Mouse (Mus musculus): Measurements from ENCODE around the gene Cacng7.

Gene Cacng7

DNA sequence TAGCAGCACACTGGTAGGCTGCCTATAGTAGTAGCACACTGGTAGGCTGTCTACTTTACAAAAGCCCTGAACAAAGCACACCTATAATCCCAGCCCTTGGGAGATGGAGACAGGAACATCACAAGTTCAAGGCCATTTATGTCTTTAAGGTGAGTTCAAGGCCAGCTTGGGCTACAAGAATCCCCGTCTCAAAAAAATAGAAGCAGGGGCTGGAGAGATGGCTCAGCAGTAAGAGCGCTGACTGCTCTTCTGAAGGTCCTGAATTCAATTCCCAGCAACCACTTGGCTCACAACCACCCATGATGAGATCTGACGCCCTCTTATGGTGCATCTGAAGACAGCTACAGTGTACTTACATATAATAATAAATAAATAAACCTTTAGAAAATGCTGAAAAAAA is 12.5 kb downstream of the Cacng7 start:
- no peak for DNase-seq (ENCODE audit: low spot score)

GRCm38 (mm10) chr7:3347366-3348287 is 14.9 kb downstream of the Cacng7 start:
- DNase-seq (ENCODE audit: low spot score): no peak

DNA sequence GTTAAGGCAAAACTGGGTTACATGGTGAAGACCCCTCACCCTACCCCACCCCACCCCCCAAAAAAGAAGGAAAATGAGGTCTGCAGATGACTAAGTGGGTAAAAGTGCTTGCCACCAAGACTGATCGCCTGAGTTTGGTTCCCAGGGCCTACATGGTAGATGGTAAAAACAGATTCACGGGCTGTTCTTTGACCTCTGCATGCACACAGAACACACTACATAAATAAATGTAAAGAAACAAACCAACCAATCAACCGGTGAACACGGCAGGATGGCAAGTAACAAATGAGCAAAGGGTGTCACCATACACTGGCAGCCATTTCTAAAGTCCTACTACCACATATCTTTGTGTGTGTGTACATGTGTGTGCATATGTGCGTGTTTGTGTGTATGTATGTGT is 15.6 kb downstream of the Cacng7 start:
- DNase-seq (ENCODE audit: low spot score): no peak

DNA sequence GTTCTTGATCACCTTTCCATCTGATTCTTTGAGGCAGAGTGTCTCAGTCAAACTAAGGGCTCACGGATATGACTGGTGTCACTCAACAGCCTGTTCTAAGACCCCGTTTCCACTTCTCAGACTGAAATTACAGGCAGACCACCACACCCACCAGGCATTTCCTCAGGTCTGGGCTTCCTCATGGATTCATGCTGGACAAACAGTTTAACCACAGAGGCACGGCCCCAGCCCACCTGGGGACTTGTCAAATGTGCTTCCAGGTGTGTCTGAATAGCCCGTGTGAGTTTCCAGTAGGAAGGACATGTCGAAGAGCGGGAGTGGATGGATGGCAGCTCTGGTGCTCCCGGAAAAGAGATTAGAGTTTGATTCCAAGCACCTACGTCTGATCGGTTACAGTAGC is 17.0 kb downstream of the Cacng7 start:
- DNase-seq (ENCODE audit: low spot score): no peak

GRCm38 (mm10) chr7:3351536-3351935 is 18.8 kb downstream of the Cacng7 start:
- no peak for DNase-seq (ENCODE audit: low spot score)

GRCm38 (mm10) chr7:3354850-3355249 is 22.1 kb downstream of the Cacng7 start:
- no peak for DNase-seq (ENCODE audit: low spot score)

DNA sequence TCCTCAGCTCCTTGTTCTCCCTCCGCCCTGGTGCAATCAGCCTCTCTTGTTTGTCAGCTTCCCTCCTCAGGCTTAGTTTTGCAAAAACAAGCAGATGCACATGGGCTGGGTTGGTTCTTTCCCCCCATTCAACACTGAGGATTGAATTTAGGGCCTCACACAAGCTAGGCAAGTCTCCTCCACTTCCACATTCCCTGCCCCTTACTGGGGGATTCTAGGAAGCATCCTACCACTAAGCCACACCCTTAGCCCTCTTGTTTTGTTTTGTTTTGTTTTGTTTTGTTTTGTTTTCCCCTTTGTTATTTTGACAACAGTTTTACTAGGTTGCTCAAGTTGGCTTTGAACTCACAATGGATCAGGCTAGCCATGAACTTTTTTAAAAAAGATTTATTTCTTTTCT is 27.9 kb downstream of the Cacng7 start:
- DNase-seq (ENCODE audit: low spot score): no peak

DNA sequence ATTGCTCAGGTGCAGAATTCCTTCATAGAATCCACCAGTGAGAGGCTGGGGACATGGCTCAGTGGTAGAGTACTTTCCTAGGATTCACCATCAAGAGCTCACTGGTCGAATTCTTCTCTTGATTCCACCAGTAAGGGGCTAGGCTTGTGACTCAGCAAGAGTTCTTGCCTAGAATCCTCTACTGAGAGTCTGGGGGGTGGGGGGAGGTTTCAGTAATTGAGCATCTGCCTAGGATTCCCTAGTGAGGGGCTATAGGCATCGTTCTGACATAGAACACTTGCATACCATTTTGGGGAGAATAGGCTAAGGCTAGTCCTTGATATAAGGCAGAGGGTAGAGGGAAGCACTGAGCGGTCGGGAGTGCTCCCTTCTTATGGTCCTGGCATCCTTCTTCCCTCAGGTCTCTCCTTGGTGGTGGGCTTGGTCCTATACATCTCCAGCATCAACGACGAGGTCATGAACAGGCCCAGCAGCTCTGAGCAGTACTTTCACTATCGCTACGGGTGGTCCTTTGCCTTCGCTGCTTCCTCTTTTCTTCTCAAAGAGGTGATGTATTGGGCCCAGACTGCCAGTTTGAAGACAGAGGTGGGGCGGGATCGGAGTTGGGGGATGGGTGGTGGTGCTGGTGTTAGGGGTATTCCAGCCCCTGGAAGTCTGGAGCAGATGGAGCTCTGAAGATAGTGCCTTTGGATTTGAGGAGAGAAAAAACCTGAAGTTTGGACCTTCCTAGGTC is 33.0 kb downstream of the Cacng7 start:
- DNase-seq (ENCODE audit: low spot score): no peak

DNA sequence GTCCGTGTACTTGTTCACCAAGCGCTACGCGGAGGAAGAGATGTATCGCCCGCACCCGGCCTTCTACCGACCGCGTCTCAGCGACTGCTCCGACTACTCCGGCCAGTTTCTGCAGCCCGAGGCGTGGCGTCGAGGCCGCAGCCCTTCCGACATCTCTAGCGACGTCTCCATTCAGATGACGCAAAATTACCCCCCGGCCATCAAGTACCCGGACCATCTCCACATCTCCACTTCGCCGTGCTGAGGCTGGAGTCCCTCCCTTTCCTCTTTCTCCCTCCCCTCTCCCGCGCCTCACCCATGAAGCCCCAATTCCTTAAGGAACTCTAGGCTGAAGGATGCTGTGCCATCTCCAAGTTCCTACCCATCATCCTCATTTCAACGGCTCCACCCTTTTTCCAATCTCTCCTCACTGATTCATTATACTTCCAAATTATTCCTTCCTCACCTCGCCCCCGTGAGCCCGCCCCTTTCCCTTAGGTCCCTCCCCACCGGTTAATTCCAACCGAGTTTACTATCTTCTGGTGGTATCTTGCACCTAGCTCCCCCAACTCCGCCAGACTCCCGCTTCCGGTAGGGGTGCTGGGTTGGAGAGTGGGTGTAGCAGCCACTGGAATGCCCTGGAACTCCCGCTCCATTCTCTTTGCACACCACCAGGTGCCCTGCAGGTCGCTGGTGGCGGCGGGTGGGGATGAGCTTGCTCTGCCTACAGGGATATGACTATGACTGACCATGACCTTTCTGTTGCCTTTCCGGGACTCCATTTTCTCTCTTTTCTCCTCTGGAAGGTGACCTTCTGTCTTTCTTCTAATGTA is 34.2 kb downstream of the Cacng7 start:
- no peak for DNase-seq (ENCODE audit: low spot score)

GRCm38 (mm10) chr7:3367569-3367968 is 34.8 kb downstream of the Cacng7 start:
- DNase-seq (ENCODE audit: low spot score): no peak

DNA sequence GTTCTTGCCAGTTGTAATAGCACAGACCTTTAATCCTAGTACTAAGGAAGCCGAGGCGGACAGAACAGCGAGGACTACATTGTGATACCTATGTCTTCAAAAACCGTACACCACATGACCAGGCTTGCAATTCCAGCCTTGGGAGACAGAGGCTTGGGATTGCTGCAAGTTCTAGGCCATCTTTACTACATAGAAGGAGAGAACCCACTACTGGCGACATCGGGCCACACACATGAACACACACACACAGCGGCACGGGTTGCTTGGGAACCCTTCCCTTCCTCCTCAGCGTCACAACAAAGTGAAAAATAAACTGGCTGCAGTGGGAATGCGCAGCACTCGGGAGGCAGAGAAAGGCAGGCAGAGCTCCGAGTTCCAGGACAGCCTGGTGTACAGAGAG is 35.6 kb downstream of the Cacng7 start:
- DNase-seq (ENCODE audit: low spot score): no peak

DNA sequence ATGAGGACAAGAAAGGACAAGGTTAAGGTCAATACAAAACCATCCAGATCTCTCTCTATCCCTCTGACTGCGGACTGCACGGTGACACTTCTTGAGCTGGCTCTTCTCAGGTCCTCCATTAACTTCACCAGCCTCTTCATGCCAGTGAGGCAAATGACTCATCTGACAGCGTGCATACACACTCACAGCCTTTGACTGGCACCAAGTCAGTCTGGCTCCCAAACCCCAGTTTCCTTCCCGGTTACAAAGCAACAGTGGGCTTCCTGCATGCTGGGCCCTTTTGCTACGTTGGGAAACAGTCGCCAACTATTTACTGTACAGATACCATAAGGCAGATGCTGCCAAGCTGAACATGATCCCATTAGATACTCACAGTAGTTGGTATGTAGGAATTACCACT is 36.4 kb downstream of the Cacng7 start:
- DNase-seq (ENCODE audit: low spot score): no peak

DNA sequence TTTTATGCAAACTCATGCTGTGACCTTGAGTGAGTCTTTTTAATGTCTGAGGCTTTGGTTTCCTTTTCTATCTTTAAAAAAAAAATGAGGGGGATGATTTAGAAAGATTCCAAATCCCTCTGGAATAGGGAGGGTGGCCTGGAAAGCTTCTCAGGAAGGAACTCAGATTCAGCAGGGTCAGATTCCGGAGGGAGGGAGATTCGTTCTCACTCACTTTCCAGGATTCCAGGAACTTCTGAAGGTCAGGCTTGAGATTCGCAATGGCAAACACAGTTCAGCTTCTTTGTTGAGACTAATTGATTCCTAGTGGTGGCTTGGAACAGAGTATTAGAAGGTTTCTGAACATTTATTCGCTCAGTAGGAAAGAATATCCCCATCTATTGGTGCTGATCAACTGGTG is 37.7 kb downstream of the Cacng7 start:
- DNase-seq (ENCODE audit: low spot score): no peak

- DNase-seq (ENCODE audit: low spot score): no peak
These were observed 39.6 kb downstream of the Cacng7 start for GRCm38 (mm10) chr7:3372376-3372775.

DNA sequence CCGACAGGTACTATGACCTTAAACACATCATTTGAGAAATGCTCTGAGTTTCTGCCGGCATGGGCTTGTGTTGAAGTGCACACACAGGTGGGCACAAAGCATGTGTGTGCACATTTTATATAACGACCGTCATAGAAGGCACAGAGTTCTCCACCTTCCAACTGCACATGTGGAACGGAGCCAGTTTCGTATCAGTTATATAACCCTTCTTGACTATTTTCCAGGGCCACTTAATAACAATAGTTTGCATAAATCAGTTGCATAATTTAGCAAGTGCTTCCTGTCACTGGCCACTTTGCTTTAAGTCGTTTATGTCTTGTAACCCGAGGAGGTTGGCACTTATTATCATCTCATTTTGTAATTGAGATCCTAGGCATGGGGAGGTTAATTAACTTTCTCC is 41.0 kb downstream of the Cacng7 start:
- DNase-seq (ENCODE audit: low spot score): no peak

DNA sequence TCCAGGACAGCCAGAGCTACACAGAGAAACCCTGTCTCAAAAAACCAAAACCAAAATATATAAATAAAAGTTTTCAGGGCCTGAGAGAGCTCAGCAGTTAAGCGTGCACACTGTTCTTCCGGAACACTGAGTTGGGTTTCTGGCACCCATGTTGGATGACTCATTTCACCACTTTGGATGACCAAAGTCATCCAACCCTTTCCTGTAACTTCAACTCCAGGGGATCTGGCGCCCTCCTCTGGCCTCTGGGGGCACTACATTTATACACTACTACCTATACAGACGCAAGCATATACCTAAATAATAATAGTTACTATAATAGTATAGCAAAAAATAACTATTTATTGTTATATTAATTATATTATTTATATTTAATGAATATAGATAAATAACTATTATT is 44.1 kb downstream of the Cacng7 start:
- peak; percentile 6 for DNase-seq (ENCODE audit: low spot score)

GRCm38 (mm10) chr7:3382123-3382522 is 49.4 kb downstream of the Cacng7 start:
- DNase-seq (ENCODE audit: low spot score): no peak

- DNase-seq (ENCODE audit: low spot score): no peak
These were observed 52.1 kb downstream of the Cacng7 start for GRCm38 (mm10) chr7:3384807-3385319.

GRCm38 (mm10) chr7:3386036-3386730 is 53.4 kb downstream of the Cacng7 start:
- DNase-seq (ENCODE audit: low spot score): no peak

- no peak for DNase-seq (ENCODE audit: low spot score)
These were observed 55.0 kb downstream of the Cacng7 start for GRCm38 (mm10) chr7:3387761-3388160.

GRCm38 (mm10) chr7:3388885-3389284 is 56.1 kb downstream of the Cacng7 start:
- no peak for DNase-seq (ENCODE audit: low spot score)

All from T-cell, adult 2 months (primary cell).